Mouse (Mus musculus) natural killer cell, adult 2 months (primary cell): Measurements from ENCODE around the gene Gm10065.

Experiments
- DNase-seq, 2 experiments: peaks; one replicate each; pipeline ENCODE4 v3.0.0; 2022; ENCODE audit warnings: low spot score in 2 of 2

Gm10065 gene

GRCm38 (mm10) chr13:21435476-21435875 is 43.8 kb downstream of the Gm10065 start:
- DNase-seq: no peak
